Mouse (Mus musculus) embryonic facial prominence, embryonic 11.5 days (tissue): Measurements from ENCODE around the gene Gtse1. TPM values are rescaled to one million over a fixed set of nuclear protein-coding genes. Genes with fewer than 3 reads are reported as not detected.

Source experiments
- ATAC-seq: fragments of 200-750 bp; cut with Nextera tagmentation; replicated peaks from 2 replicates; pipeline ENCODE4 v1.8.0; 2017; ENCODE audit warnings: low read depth; ENCODE audit not compliant: insufficient number of reproducible peaks, low FRiP score, low TSS enrichment
- DNase-seq: peaks from one replicate; pipeline ENCODE4 v3.0.0-alpha.2; 2015; ENCODE audit warnings: low spot score
- H3K27ac ChIP-seq: fragments of 300-500 bp; sonication (generic); replicated peaks from 2 replicates; pipeline ENCODE4 v1.5.1; 2014; ENCODE audit warnings: mild to moderate bottlenecking, low read depth, low read length, control low read depth
- H3K27me3 ChIP-seq: fragments of 300-500 bp; sonication (generic); 2 replicates; pipeline ENCODE4 v1.6.1; 2014; ENCODE audit warnings: mild to moderate bottlenecking, low read length, moderate library complexity, mixed read lengths; ENCODE audit not compliant: control insufficient read depth, insufficient read depth
- H3K36me3 ChIP-seq: fragments of 300-500 bp; sonication (generic); replicated peaks from 2 replicates; pipeline ENCODE4 v1.6.1; 2014; ENCODE audit warnings: low read depth, mild to moderate bottlenecking, low read length, moderate library complexity, mixed read lengths; ENCODE audit not compliant: control insufficient read depth, insufficient read depth
- H3K4me1 ChIP-seq: fragments of 300-500 bp; sonication (generic); 2 replicates; pipeline ENCODE4 v1.6.1; 2014; ENCODE audit warnings: low read length, mixed read lengths; ENCODE audit not compliant: control insufficient read depth, insufficient read depth
- H3K4me2 ChIP-seq: fragments of 300-500 bp; sonication (generic); 2 replicates; pipeline ENCODE4 v1.6.1; 2014; ENCODE audit warnings: low read depth, mild to moderate bottlenecking, control low read depth, low read length, moderate library complexity
- H3K4me3 ChIP-seq: fragments of 300-500 bp; sonication (generic); 2 replicates; pipeline ENCODE4 v1.5.1; 2014; ENCODE audit warnings: low read depth, low read length, control low read depth
- H3K9ac ChIP-seq: fragments of 300-500 bp; sonication (generic); replicated peaks from 2 replicates; pipeline ENCODE4 v1.6.1; 2014; ENCODE audit warnings: mild to moderate bottlenecking, control low read depth, low read length
- H3K9me3 ChIP-seq: fragments of 300-500 bp; sonication (generic); replicated peaks from 2 replicates; pipeline ENCODE4 v1.6.1; 2016; ENCODE audit warnings: mild to moderate bottlenecking, low read length, inconsistent platforms, mixed read lengths; ENCODE audit not compliant: control insufficient read depth
- WGBS: fragments of 180-500 bp; shearing (Covaris S2); extraction: QIAGEN DNeasy Blood & Tissue Kit; methylation state at CpG from one replicate; pipeline ENCODE4 v1.1.7; 2014; 5-methylcytosine and 5-hydroxymethylcytosine counted together
- polyA plus RNA-seq: library from polyadenylated mRNA; unstranded; fragments of >200 nt; fragmentation: Nextera tagmentation; extraction: Ambion mirVana; gene quantifications from 2 replicates; pipeline ENCODE4 v1.2.1, GENCODE M21; 2014

Gene Gtse1
- polyA plus RNA-seq, 1 experiment from 2014 or later = 35.7 TPM

- H3K36me3 ChIP-seq = peaks cover 2% of the 10 kb centered on the region; the same call in 1 of the 2 replicates
- no peak for ATAC-seq
- H3K4me1 ChIP-seq = no peaks in the 10 kb centered on the region
These were observed 39.9 kb downstream of the Gtse1 start for GRCm38 (mm10) chr15:85899396-85899795.

GRCm38 (mm10) chr15:85900318-85900717 lies 40.8 kb downstream of the Gtse1 start:
- 95% methylated on average over 8 of the region's 8 CpGs for WGBS
- Histone ChIP-seq H3K9ac (no peak overlapping the region), H3K27ac (no peak overlapping the region), H3K4me3 (no peak overlapping the region), H3K4me2 (no peak overlapping the region), H3K36me3 (no peaks in the 10 kb centered on the region), H3K4me1 (no peaks in the 10 kb centered on the region), H3K27me3 (no peaks in the 10 kb centered on the region), H3K9me3 (no peaks in the 10 kb centered on the region)
- ATAC-seq (no peak), DNase-seq (no peak)

More at GRCm38 (mm10) chr15:85899396-85899795, 39.9 kb downstream of the Gtse1 start:
- Histone ChIP-seq H3K4me3 (no peak overlapping the region), H3K4me2 (no peak overlapping the region), H3K9ac (no peak overlapping the region), H3K9me3 (no peaks in the 10 kb centered on the region), H3K27me3 (no peaks in the 10 kb centered on the region), H3K27ac (no peak overlapping the region)
- 68% methylated on average over 6 of the region's 6 CpGs for WGBS
- no peak for DNase-seq

- no peak overlapping the region for H3K4me2 ChIP-seq
- H3K4me3 ChIP-seq = no peak overlapping the region
- no peaks in the 10 kb centered on the region for H3K27me3 ChIP-seq
- ATAC-seq (no peak), DNase-seq (no peak)
- WGBS = 85% methylated on average over 12 of the region's 12 CpGs
- no peaks in the 10 kb centered on the region for H3K4me1 ChIP-seq
- H3K27ac ChIP-seq = no peak overlapping the region
- H3K9me3 ChIP-seq = no peaks in the 10 kb centered on the region
- H3K36me3 ChIP-seq = no peaks in the 10 kb centered on the region
- no peak overlapping the region for H3K9ac ChIP-seq
These were observed 41.3 kb downstream of the Gtse1 start for GRCm38 (mm10) chr15:85900801-85901200.

GRCm38 (mm10) chr15:85902505-85902904 lies 43.0 kb downstream of the Gtse1 start:
- Histone ChIP-seq H3K4me3 (no peak overlapping the region), H3K9ac (no peak overlapping the region), H3K27me3 (no peaks in the 10 kb centered on the region), H3K27ac (no peak overlapping the region), H3K4me2 (no peak overlapping the region), H3K36me3 (no peaks in the 10 kb centered on the region), H3K4me1 (no peaks in the 10 kb centered on the region), H3K9me3 (no peaks in the 10 kb centered on the region)
- DNase-seq (no peak), ATAC-seq (no peak)
- WGBS = 85% methylated on average over 10 of the region's 10 CpGs

- Histone ChIP-seq H3K27ac (no peak overlapping the region), H3K36me3 (no peaks in the 10 kb centered on the region), H3K4me1 (no peaks in the 10 kb centered on the region), H3K9ac (no peak overlapping the region), H3K4me3 (no peak overlapping the region), H3K4me2 (no peak overlapping the region), H3K27me3 (no peaks in the 10 kb centered on the region), H3K9me3 (no peaks in the 10 kb centered on the region)
- 71% methylated on average over 8 of the region's 8 CpGs for WGBS
- ATAC-seq = no peak
- no peak for DNase-seq
These were observed 44.3 kb downstream of the Gtse1 start for GRCm38 (mm10) chr15:85903826-85904225.

GRCm38 (mm10) chr15:85908660-85909491 lies 49.3 kb downstream of the Gtse1 start:
- no peak overlapping the region for H3K9ac ChIP-seq
- no peak overlapping the region for H3K4me3 ChIP-seq
- H3K4me2 ChIP-seq = no peak overlapping the region
- WGBS = 92% methylated on average over 7 of the region's 7 CpGs
- no peaks in the 10 kb centered on the region for H3K27me3 ChIP-seq
- H3K36me3 ChIP-seq = no peaks in the 10 kb centered on the region
- no peak overlapping the region for H3K27ac ChIP-seq
- DNase-seq (no peak), ATAC-seq (no peak)
- H3K9me3 ChIP-seq = no peaks in the 10 kb centered on the region
- H3K4me1 ChIP-seq = no peaks in the 10 kb centered on the region

- WGBS = 86% methylated on average over 3 of the region's 3 CpGs
- H3K9ac ChIP-seq = no peak overlapping the region
- DNase-seq = no peak
- no peak for ATAC-seq
- H3K36me3 ChIP-seq = no peaks in the 10 kb centered on the region
- H3K27me3 ChIP-seq = no peaks in the 10 kb centered on the region
- H3K27ac ChIP-seq = no peak overlapping the region
- no peaks in the 10 kb centered on the region for H3K9me3 ChIP-seq
- H3K4me3 ChIP-seq = no peak overlapping the region
- no peak overlapping the region for H3K4me2 ChIP-seq
- H3K4me1 ChIP-seq = no peaks in the 10 kb centered on the region
These were observed 49.9 kb downstream of the Gtse1 start for GRCm38 (mm10) chr15:85909492-85909829.

GRCm38 (mm10) chr15:85909931-85910330 lies 50.4 kb downstream of the Gtse1 start:
- no peak overlapping the region for H3K9ac ChIP-seq
- DNase-seq = no peak

More at GRCm38 (mm10) chr15:85909931-85910330, 50.4 kb downstream of the Gtse1 start:
- H3K4me2 ChIP-seq = no peak overlapping the region
- no peak for ATAC-seq
- H3K27me3 ChIP-seq = no peaks in the 10 kb centered on the region
- whole genome bisulfite sequencing = 61% methylated on average over 10 of the region's 10 CpGs
- H3K36me3 ChIP-seq = no peaks in the 10 kb centered on the region
- H3K9me3 ChIP-seq = no peaks in the 10 kb centered on the region
- no peak overlapping the region for H3K27ac ChIP-seq
- no peaks in the 10 kb centered on the region for H3K4me1 ChIP-seq
- no peak overlapping the region for H3K4me3 ChIP-seq
